Mouse (Mus musculus) lung, postnatal 0 days (tissue): ENCODE data around the gene Rbfox2.

ENCODE experiments used
- CTCF ChIP-seq: IDR thresholded peaks from 2 replicates; pipeline ENCODE4 v1.5.1; 2016; ENCODE audit warnings: antibody characterized with exemption, mild to moderate bottlenecking
- EP300 ChIP-seq: IDR thresholded peaks from 2 replicates; pipeline ENCODE4 v1.6.1; 2016; ENCODE audit warnings: antibody characterized with exemption, mild to moderate bottlenecking, control low read depth

- TF ChIP-seq CTCF: no peak
- no peak for TF ChIP-seq EP300
These were observed 32.9 kb downstream of the Rbfox2 start for GRCm38 (mm10) chr15:77273947-77274346.
